Mouse (Mus musculus): ENCODE results near the gene Eif5. TPM values are rescaled to one million over a fixed set of nuclear protein-coding genes. Genes with fewer than 3 reads are reported as not detected.

Eif5 gene
- 499 and 578 TPM in 2 replicates for polyA plus RNA-seq (2015; fragmentation: Nextera tagmentation; extraction: Ambion mirVana)

DNA sequence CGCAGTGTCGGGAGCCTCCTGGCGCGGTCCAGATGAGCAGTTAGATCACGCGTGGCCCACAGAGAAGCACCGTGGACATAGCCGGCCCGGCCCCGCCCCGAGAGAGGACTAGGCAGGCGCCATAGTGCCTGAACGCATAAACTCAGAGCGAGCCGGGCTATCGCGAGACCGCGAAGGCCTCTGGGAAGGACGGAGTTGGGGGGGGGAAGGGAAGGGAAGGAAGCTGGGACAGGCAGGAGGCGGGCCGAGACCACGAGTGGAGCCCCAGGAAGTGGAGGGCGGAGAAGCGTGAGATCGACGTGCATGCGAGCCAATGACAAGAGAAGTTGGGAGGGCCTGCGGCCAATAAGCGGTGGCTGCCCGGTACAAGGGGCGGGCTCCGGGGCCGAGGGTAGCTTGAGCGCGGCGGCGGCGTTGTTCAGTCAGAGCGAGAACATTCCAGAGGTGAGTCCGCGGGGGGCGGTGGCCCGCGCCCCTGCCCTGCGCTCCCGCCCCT is at the start of gene Eif5:
Gene Eif5, plus strand, starts transcription at position 221 of the 496 bp plus-strand sequence.
- Histone ChIP-seq H3K27ac (replicated peaks) (peak within 1 kb of the TSS; percentile 97), H3K27me3 (peaks cover 20% of the 10 kb centered on the region), H3K36me3 (replicated peaks) (peaks cover 40% of the 10 kb centered on the region), H3K4me2 (peak within 1 kb of the TSS; percentile 73), H3K4me3 (replicated peaks) (peak within 1 kb of the TSS; percentile 95), H3K4me1 (replicated peaks) (peaks cover 66% of the 10 kb centered on the region), H3K9ac (peak within 1 kb of the TSS; percentile 97), H3K9me3 (replicated peaks) (no peaks in the 10 kb centered on the region)
- under 1% methylated on average over 46 of the region's 47 CpGs for WGBS (ENCODE audit: insufficient replicate concordance)
- ATAC-seq (ENCODE audit: insufficient read depth): peak; percentile 92

DNA sequence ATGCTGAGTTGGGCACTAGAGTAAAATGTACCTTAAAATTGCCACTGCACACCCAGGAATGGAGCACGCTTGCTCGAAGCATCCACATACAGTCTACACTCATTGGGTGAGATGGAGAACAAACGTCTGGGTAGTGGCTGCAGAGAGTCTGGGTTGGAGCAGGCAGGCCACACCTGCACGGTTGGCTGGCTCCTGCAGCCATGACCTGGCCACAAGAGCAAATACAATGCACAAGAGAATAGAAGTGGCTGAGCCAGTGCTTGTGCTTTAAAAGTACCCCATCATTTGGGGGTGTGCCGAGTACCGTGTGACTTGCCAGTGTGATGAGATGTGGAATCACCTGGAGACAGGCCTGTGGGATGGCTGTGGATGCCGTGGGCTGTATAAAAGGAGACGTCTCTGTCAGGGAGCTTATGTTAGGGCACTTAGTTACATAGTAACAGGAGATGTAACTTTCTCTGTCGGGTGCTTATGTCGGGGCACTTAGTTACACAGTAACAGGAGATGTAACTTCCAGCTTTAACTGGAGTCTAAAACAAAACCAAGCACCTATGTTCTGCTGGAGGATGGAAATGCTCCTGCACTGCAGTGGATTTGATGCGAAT is 48.5 kb upstream of the Eif5 start:
- Histone ChIP-seq H3K4me2 (peak overlapping the region; percentile 4; the same call in 1 of the 2 replicates), H3K4me1 (replicated peaks) (peaks cover 16% of the 10 kb centered on the region), H3K27ac (replicated peaks) (no peak overlapping the region), H3K36me3 (replicated peaks) (no peaks in the 10 kb centered on the region), H3K27me3 (peaks cover 73% of the 10 kb centered on the region), H3K4me3 (replicated peaks) (no peak overlapping the region), H3K9ac (no peak overlapping the region), H3K9me3 (replicated peaks) (no peaks in the 10 kb centered on the region)
- 0 out of 2 replicates have a peak, but pooled peaks have one; percentile 28 for ATAC-seq (ENCODE audit: insufficient read depth)
- WGBS (ENCODE audit: insufficient replicate concordance): 59% methylated on average over 11 of the region's 11 CpGs

- no peaks in the 10 kb centered on the region for H3K4me1 ChIP-seq (replicated peaks)
- no peaks in the 10 kb centered on the region for H3K36me3 ChIP-seq (replicated peaks)
- WGBS (ENCODE audit: insufficient replicate concordance): 55% methylated on average over 4 of the region's 4 CpGs
- H3K9ac ChIP-seq: no peak overlapping the region
- H3K4me3 ChIP-seq (replicated peaks): no peak overlapping the region
- no peak overlapping the region for H3K4me2 ChIP-seq
- peaks cover 54% of the 10 kb centered on the region for H3K27me3 ChIP-seq
- no peak overlapping the region for H3K27ac ChIP-seq (replicated peaks)
- H3K9me3 ChIP-seq (replicated peaks): no peaks in the 10 kb centered on the region
- no peak for ATAC-seq (ENCODE audit: insufficient read depth)
Observed at GRCm38 (mm10) chr12:111494931-111495330, 42.9 kb upstream of the Eif5 start.

- 29% methylated on average over 2 of the region's 2 CpGs for WGBS (ENCODE audit: insufficient replicate concordance)
- Histone ChIP-seq H3K4me2 (no peak overlapping the region), H3K27me3 (peaks cover 62% of the 10 kb centered on the region), H3K9ac (no peak overlapping the region), H3K4me1 (replicated peaks) (no peaks in the 10 kb centered on the region), H3K9me3 (replicated peaks) (no peaks in the 10 kb centered on the region), H3K27ac (replicated peaks) (no peak overlapping the region), H3K36me3 (replicated peaks) (no peaks in the 10 kb centered on the region), H3K4me3 (replicated peaks) (no peak overlapping the region)
- ATAC-seq (ENCODE audit: insufficient read depth): no peak
Observed at GRCm38 (mm10) chr12:111497076-111497475, 40.7 kb upstream of the Eif5 start.

DNA sequence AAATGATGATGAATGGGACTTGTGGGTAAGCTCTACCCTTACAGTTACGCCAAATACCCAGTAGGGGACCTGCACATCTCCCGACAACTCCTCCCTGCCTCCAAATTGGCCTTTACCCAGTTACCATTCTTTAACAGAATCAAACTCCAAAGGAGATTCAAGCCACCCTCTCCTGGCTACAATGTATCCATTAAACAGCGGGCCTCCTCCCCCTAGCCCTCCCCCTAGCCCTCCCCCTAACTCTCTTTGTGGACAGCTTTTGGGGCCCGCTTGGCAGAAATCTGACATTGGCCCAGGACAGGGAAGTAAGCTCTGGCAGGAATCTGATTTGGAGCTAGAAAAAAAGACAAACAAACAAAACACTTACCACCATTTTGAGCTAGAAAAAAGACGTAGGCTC is 38.2 kb upstream of the Eif5 start:
- H3K27me3 ChIP-seq: peaks cover 77% of the 10 kb centered on the region
- H3K27ac ChIP-seq (replicated peaks): no peak overlapping the region
- no peak overlapping the region for H3K9ac ChIP-seq
- no peaks in the 10 kb centered on the region for H3K9me3 ChIP-seq (replicated peaks)
- 53% methylated on average over 5 of the region's 5 CpGs for WGBS (ENCODE audit: insufficient replicate concordance)
- H3K4me1 ChIP-seq (replicated peaks): 0 out of 2 replicates have a peak, but pooled peaks cover 3% of the 10 kb centered on the region
- no peak for ATAC-seq (ENCODE audit: insufficient read depth)
- H3K4me3 ChIP-seq (replicated peaks): no peak overlapping the region
- H3K4me2 ChIP-seq: no peak overlapping the region
- H3K36me3 ChIP-seq (replicated peaks): no peaks in the 10 kb centered on the region

- no peaks in the 10 kb centered on the region for H3K9me3 ChIP-seq (replicated peaks)
- H3K27ac ChIP-seq (replicated peaks): no peak overlapping the region
- H3K4me3 ChIP-seq (replicated peaks): no peak overlapping the region
- ATAC-seq (ENCODE audit: insufficient read depth): no peak
- no peaks in the 10 kb centered on the region for H3K36me3 ChIP-seq (replicated peaks)
- H3K4me2 ChIP-seq: no peak overlapping the region
- peaks cover 76% of the 10 kb centered on the region for H3K27me3 ChIP-seq
- 33% methylated on average over 5 of the region's 5 CpGs for WGBS (ENCODE audit: insufficient replicate concordance)
- H3K9ac ChIP-seq: no peak overlapping the region
- peaks cover 12% of the 10 kb centered on the region for H3K4me1 ChIP-seq (replicated peaks)
Observed at GRCm38 (mm10) chr12:111500725-111501124, 37.1 kb upstream of the Eif5 start.

- no peak for ATAC-seq (ENCODE audit: insufficient read depth)
- 43% methylated on average over 12 of the region's 12 CpGs for WGBS (ENCODE audit: insufficient replicate concordance)
- H3K27ac ChIP-seq (replicated peaks): no peak overlapping the region
- H3K9me3 ChIP-seq (replicated peaks): no peaks in the 10 kb centered on the region
- no peaks in the 10 kb centered on the region for H3K36me3 ChIP-seq (replicated peaks)
- peaks cover 71% of the 10 kb centered on the region for H3K27me3 ChIP-seq
- no peak overlapping the region for H3K4me3 ChIP-seq (replicated peaks)
- H3K4me2 ChIP-seq: no peak overlapping the region
- H3K9ac ChIP-seq: no peak overlapping the region
- H3K4me1 ChIP-seq (replicated peaks): peaks cover 21% of the 10 kb centered on the region
Observed at GRCm38 (mm10) chr12:111503063-111503567, 34.7 kb upstream of the Eif5 start.

DNA sequence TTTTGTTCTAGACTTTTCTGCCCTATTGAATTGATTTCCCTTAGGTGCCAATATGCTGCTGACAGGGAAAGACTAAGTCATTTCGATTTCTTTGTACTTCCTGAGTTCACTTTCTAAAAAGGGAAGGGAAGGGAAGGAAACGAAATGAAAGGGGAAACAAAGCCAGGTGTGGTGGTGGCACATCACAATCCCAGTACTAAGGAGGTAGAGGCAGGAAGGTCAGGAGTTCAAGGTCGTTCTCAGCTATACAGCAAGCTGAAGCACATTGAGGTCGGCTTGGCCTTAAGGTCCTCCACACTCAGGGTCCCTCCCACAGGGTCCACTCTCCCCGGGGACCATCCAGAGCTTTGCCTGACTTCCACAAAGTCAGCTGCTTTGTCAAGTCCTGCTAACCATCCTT is 34.2 kb upstream of the Eif5 start:
- WGBS (ENCODE audit: insufficient replicate concordance): 29% methylated on average over 5 of the region's 5 CpGs
- ATAC-seq (ENCODE audit: insufficient read depth): no peak
- H3K4me2 ChIP-seq: no peak overlapping the region
- H3K9me3 ChIP-seq (replicated peaks): no peaks in the 10 kb centered on the region
- no peak overlapping the region for H3K27ac ChIP-seq (replicated peaks)
- H3K4me1 ChIP-seq (replicated peaks): peaks cover 25% of the 10 kb centered on the region
- peaks cover 67% of the 10 kb centered on the region for H3K27me3 ChIP-seq
- no peak overlapping the region for H3K4me3 ChIP-seq (replicated peaks)
- H3K36me3 ChIP-seq (replicated peaks): no peaks in the 10 kb centered on the region
- no peak overlapping the region for H3K9ac ChIP-seq

- Histone ChIP-seq H3K9me3 (replicated peaks) (no peaks in the 10 kb centered on the region), H3K27me3 (peaks cover 54% of the 10 kb centered on the region), H3K27ac (replicated peaks) (0 out of 2 replicates have a peak overlapping the region, but pooled peaks have one; percentile 7), H3K4me3 (replicated peaks) (no peak overlapping the region), H3K4me2 (peak overlapping the region; percentile 13; the same call in 1 of the 2 replicates), H3K36me3 (replicated peaks) (no peaks in the 10 kb centered on the region), H3K4me1 (replicated peaks) (peaks cover 33% of the 10 kb centered on the region), H3K9ac (no peak overlapping the region)
- 4% methylated on average over 12 of the region's 12 CpGs for WGBS (ENCODE audit: insufficient replicate concordance)
- peak; percentile 56; the same call in 1 of the 2 replicates for ATAC-seq (ENCODE audit: insufficient read depth)
Observed at GRCm38 (mm10) chr12:111504904-111505303, 32.9 kb upstream of the Eif5 start.

DNA sequence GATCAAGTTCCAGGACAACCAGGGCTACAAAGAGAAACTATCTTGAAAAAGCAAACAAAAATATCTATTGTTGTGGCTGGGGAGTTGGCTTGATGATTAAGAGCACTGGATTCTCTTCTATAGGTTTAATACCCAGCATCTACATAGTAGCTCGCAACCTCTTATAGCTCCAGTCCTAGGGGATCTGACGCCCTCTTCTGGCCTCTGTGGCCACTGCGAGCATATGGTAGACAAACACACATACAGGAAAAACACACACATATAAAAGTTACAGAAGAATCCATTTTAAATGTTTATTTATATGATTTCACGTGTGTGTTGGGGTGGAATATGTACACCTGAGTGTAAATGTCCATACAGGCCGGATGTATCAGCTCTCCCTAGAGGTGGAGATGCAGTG is 30.8 kb upstream of the Eif5 start:
- H3K27me3 ChIP-seq: peaks cover 42% of the 10 kb centered on the region
- ATAC-seq (ENCODE audit: insufficient read depth): no peak
- no peaks in the 10 kb centered on the region for H3K9me3 ChIP-seq (replicated peaks)
- WGBS (ENCODE audit: insufficient replicate concordance): 46% methylated on average over 5 of the region's 5 CpGs
- H3K27ac ChIP-seq (replicated peaks): 0 out of 2 replicates have a peak overlapping the region, but pooled peaks have one; percentile 71
- H3K9ac ChIP-seq: no peak overlapping the region
- H3K4me2 ChIP-seq: no peak overlapping the region
- H3K4me1 ChIP-seq (replicated peaks): peaks cover 33% of the 10 kb centered on the region
- no peak overlapping the region for H3K4me3 ChIP-seq (replicated peaks)
- no peaks in the 10 kb centered on the region for H3K36me3 ChIP-seq (replicated peaks)

GRCm38 (mm10) chr12:111507962-111508361 is 29.9 kb upstream of the Eif5 start:
- peak overlapping the region; percentile 58 for H3K4me2 ChIP-seq
- H3K9ac ChIP-seq: peak overlapping the region; percentile 35; the same call in 1 of the 2 replicates
- peaks cover 32% of the 10 kb centered on the region for H3K27me3 ChIP-seq
- H3K27ac ChIP-seq (replicated peaks): peak overlapping the region; percentile 71
- peaks cover 33% of the 10 kb centered on the region for H3K4me1 ChIP-seq (replicated peaks)
- H3K9me3 ChIP-seq (replicated peaks): no peaks in the 10 kb centered on the region
- peak overlapping the region; percentile 44 for H3K4me3 ChIP-seq (replicated peaks)
- no peaks in the 10 kb centered on the region for H3K36me3 ChIP-seq (replicated peaks)
- ATAC-seq (ENCODE audit: insufficient read depth): peak; percentile 52; the same call in 1 of the 2 replicates
- WGBS (ENCODE audit: insufficient replicate concordance): 83% methylated on average over 10 of the region's 10 CpGs
